Mouse (Mus musculus) urinary bladder, postnatal 36 days (tissue): ENCODE data around the gene Kpna3.
"Not testable (repeated sequence)": the region's sequence is repeated elsewhere in the genome, so short reads cannot be mapped to it uniquely, and the experiment has no call there.

Experiments used
- DNase-seq, 2 experiments: peaks; one replicate each; pipeline ENCODE4 v3.0.0; 2022; ENCODE audit warnings: low spot score in 2 of 2, mixed read lengths in 1 of 2

Kpna3 gene

GRCm38 (mm10) chr14:61439661-61440559 lies at the start of gene Kpna3:
Gene Kpna3 (minus strand): TSS chr14:61439874.
- DNase-seq, result peak; percentile 95 to 97

- DNase-seq, result no peak
Measured at GRCm38 (mm10) chr14:61460365-61460764, 20.7 kb upstream of the Kpna3 start.

- no peak for DNase-seq
Measured at GRCm38 (mm10) chr14:61457468-61457867, 17.8 kb upstream of the Kpna3 start.

GRCm38 (mm10) chr14:61455571-61455970 lies 15.9 kb upstream of the Kpna3 start:
- DNase-seq, result no peak

- DNase-seq, result no peak
Measured at GRCm38 (mm10) chr14:61453032-61453431, 13.4 kb upstream of the Kpna3 start.

- no peak for DNase-seq
Measured at GRCm38 (mm10) chr14:61452481-61452880, 12.8 kb upstream of the Kpna3 start.

- DNase-seq, result no peak
Measured at GRCm38 (mm10) chr14:61447775-61448174, 8.1 kb upstream of the Kpna3 start.

- peak in 1 of 2 experiments; percentile 36 for DNase-seq
Measured at GRCm38 (mm10) chr14:61439141-61439660, 473 bp downstream of the Kpna3 start.

- no peak for DNase-seq
Measured at GRCm38 (mm10) chr14:61438171-61438945, 1.3 kb downstream of the Kpna3 start.

GRCm38 (mm10) chr14:61436866-61437265 lies 2.8 kb downstream of the Kpna3 start:
- no peak for DNase-seq

GRCm38 (mm10) chr14:61428126-61428787 lies 11.4 kb downstream of the Kpna3 start:
- no peak for DNase-seq

GRCm38 (mm10) chr14:61427095-61427494 lies 12.6 kb downstream of the Kpna3 start:
- not testable (repeated sequence) for DNase-seq

GRCm38 (mm10) chr14:61425080-61425665 lies 14.5 kb downstream of the Kpna3 start:
- DNase-seq, result no peak

- DNase-seq, result no peak
Measured at GRCm38 (mm10) chr14:61415719-61416118, 24.0 kb downstream of the Kpna3 start.

- no peak for DNase-seq
Measured at GRCm38 (mm10) chr14:61415311-61415710, 24.4 kb downstream of the Kpna3 start.

- DNase-seq, result no peak
Measured at GRCm38 (mm10) chr14:61414808-61415207, 24.9 kb downstream of the Kpna3 start.

GRCm38 (mm10) chr14:61414199-61414598 lies 25.5 kb downstream of the Kpna3 start:
- DNase-seq, result no peak

GRCm38 (mm10) chr14:61413686-61414085 lies 26.0 kb downstream of the Kpna3 start:
- DNase-seq, result no peak

- DNase-seq, result no peak
Measured at GRCm38 (mm10) chr14:61410020-61410419, 29.7 kb downstream of the Kpna3 start.

- DNase-seq, result no peak
Measured at GRCm38 (mm10) chr14:61407055-61407454, 32.6 kb downstream of the Kpna3 start.

GRCm38 (mm10) chr14:61405761-61406160 lies 33.9 kb downstream of the Kpna3 start:
- DNase-seq, result no peak
